ENCODE assay signal across 20 mouse cellular contexts in the genomic region with DNA sequence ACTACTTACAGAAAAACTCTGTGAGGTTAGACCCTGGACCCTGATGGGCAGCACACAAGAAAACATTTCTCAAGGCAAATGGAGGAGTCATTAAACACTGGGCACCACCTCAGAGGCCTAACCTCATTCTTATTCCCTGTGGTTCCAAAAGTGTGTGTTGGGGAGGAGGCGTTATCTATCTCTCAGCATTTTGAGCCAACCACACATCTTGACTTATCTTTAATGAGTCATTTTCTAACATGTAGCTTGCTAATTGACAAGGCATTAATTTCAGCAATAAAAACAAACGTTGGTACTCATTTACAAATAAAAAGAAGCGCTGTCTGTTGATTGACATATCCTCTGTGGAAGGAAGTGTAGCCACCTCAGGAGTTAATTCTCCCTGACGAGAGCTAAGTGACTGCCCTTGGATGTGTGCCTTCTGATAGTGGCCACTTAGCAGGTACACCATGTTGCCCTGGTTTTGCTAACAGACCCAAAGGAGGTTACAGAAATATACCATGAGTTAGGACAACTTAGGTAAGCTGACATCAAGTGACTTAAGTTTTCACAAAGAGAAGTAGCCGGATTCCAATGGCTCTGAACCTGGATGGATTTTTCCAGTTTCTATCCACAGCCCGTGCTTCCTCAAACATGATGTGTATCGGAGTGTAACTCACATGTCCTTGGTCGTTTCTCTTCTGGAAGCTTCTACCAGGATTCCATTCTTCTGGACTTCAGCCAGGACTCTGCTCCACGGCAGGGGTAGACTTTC. TPM values are rescaled to one million over a fixed set of nuclear protein-coding genes. Genes with fewer than 3 reads are reported as not detected.
DNase-seq lines count a peak whose midpoint lies in the region; ATAC-seq and TF ChIP-seq lines count a peak whose summit lies in the region.
"Had no signal": no experiment of that assay in that cellular context is flagged by ENCODE, and none has a peak within 500 bp of the region (broad histone marks: within the 10 kb centered on the region; RNA-seq: fewer than 3 reads in every experiment).

No protein-coding gene starts in this region.

- H3K27ac ChIP-seq in hindbrain, postnatal 0 days: no peak overlapping the region
- no peak overlapping the region for H3K27ac ChIP-seq in hindbrain, embryonic 14.5 days
- H3K27ac ChIP-seq in lung, embryonic 16.5 days (ENCODE audit: low read length): peak overlapping the region; percentile 45
- H3K27ac ChIP-seq in embryonic facial prominence, embryonic 15.5 days (replicated peaks): no peak overlapping the region
- no peak overlapping the region for H3K27ac ChIP-seq in stomach, embryonic 14.5 days (ENCODE audit: low read length)
- H3K27ac ChIP-seq: forebrain, embryonic 10.5 days; limb, embryonic 12.5 days; liver, embryonic 12.5 days; macrophage; midbrain, embryonic 12.5 days; neural tube, embryonic 13.5 days had no signal

- no peaks in the 10 kb centered on the region for H3K36me3 ChIP-seq in hindbrain, postnatal 0 days (ENCODE audit: insufficient read depth, low read length)
- no peaks in the 10 kb centered on the region for H3K36me3 ChIP-seq in hindbrain, embryonic 14.5 days (replicated peaks; ENCODE audit: control insufficient read depth, insufficient read depth)
- no peaks in the 10 kb centered on the region for H3K36me3 ChIP-seq in lung, embryonic 16.5 days (ENCODE audit: control insufficient read depth, insufficient read depth, low read length)
- H3K36me3 ChIP-seq in embryonic facial prominence, embryonic 15.5 days: no peaks in the 10 kb centered on the region
- no peaks in the 10 kb centered on the region for H3K36me3 ChIP-seq in stomach, embryonic 14.5 days (ENCODE audit: control insufficient read depth, insufficient read depth, low read length)
- H3K36me3 ChIP-seq: forebrain, embryonic 10.5 days; limb, embryonic 12.5 days; liver, embryonic 12.5 days; midbrain, embryonic 12.5 days; neural tube, embryonic 13.5 days had no signal

- TF ChIP-seq CTCF in hindbrain, postnatal 0 days (IDR thresholded peaks at IDR 0.05; ENCODE audit: low read depth): no peak

- no peak overlapping the region for H3K9ac ChIP-seq in hindbrain, postnatal 0 days (replicated peaks; ENCODE audit: low read length)
- no peak overlapping the region for H3K9ac ChIP-seq in hindbrain, embryonic 14.5 days
- H3K9ac ChIP-seq in lung, embryonic 16.5 days (ENCODE audit: low read length): 0 out of 2 replicates have a peak overlapping the region, but pooled peaks have one; percentile 4
- H3K9ac ChIP-seq in embryonic facial prominence, embryonic 15.5 days: no peak overlapping the region
- H3K9ac ChIP-seq in stomach, embryonic 14.5 days (replicated peaks; ENCODE audit: low read depth, low read length): no peak overlapping the region
- H3K9ac ChIP-seq: limb, embryonic 12.5 days; liver, embryonic 12.5 days; midbrain, embryonic 12.5 days; neural tube, embryonic 13.5 days had no signal

- 55% methylated on average over 9 of the region's 9 CpGs for WGBS in hindbrain, postnatal 0 days
- WGBS in hindbrain, embryonic 14.5 days: 68% methylated on average over 9 of the region's 9 CpGs
- WGBS in lung, embryonic 16.5 days: 47% methylated on average over 9 of the region's 9 CpGs
- 49% methylated on average over 9 of the region's 9 CpGs for WGBS in embryonic facial prominence, embryonic 15.5 days
- 56% methylated on average over 9 of the region's 9 CpGs for WGBS in stomach, embryonic 14.5 days

- H3K4me1 ChIP-seq in hindbrain, postnatal 0 days (ENCODE audit: insufficient read depth, low read length): no peaks in the 10 kb centered on the region
- peaks cover 12% of the 10 kb centered on the region for H3K4me1 ChIP-seq in hindbrain, embryonic 14.5 days (replicated peaks; ENCODE audit: control insufficient read depth, insufficient read depth, low read length)
- peaks cover 10% of the 10 kb centered on the region; the same call in 1 of the 2 replicates for H3K4me1 ChIP-seq in lung, embryonic 16.5 days (replicated peaks; ENCODE audit: control insufficient read depth, insufficient read depth, low read length)
- no peaks in the 10 kb centered on the region; the same call in 1 of the 2 replicates for H3K4me1 ChIP-seq in embryonic facial prominence, embryonic 15.5 days
- no peaks in the 10 kb centered on the region for H3K4me1 ChIP-seq in stomach, embryonic 14.5 days (ENCODE audit: control insufficient read depth, insufficient read depth, low read length)
- H3K4me1 ChIP-seq: limb, embryonic 12.5 days; liver, embryonic 12.5 days had no signal

- H3K4me2 ChIP-seq in hindbrain, postnatal 0 days (ENCODE audit: low read depth, low read length): no peak overlapping the region
- no peak overlapping the region for H3K4me2 ChIP-seq in hindbrain, embryonic 14.5 days (replicated peaks)
- H3K4me2 ChIP-seq in lung, embryonic 16.5 days (ENCODE audit: low read depth, low read length): peak overlapping the region; percentile 18; the same call in 1 of the 2 replicates
- 0 out of 2 replicates have a peak overlapping the region, but pooled peaks have one; percentile 4 for H3K4me2 ChIP-seq in embryonic facial prominence, embryonic 15.5 days (replicated peaks)
- 0 out of 2 replicates have a peak overlapping the region, but pooled peaks have one; percentile 3 for H3K4me2 ChIP-seq in stomach, embryonic 14.5 days (replicated peaks; ENCODE audit: low read depth, low read length)
- H3K4me2 ChIP-seq: limb, embryonic 12.5 days; liver, embryonic 12.5 days; midbrain, embryonic 12.5 days; neural tube, embryonic 13.5 days had no signal

- no peaks in the 10 kb centered on the region for H3K27me3 ChIP-seq in hindbrain, postnatal 0 days (ENCODE audit: insufficient read depth, low read length)
- H3K27me3 ChIP-seq in hindbrain, embryonic 14.5 days (ENCODE audit: control insufficient read depth, insufficient read depth, low read length): no peaks in the 10 kb centered on the region
- no peaks in the 10 kb centered on the region for H3K27me3 ChIP-seq in lung, embryonic 16.5 days (ENCODE audit: control insufficient read depth, insufficient read depth, low read depth, low read length)
- H3K27me3 ChIP-seq in embryonic facial prominence, embryonic 15.5 days: no peaks in the 10 kb centered on the region
- no peaks in the 10 kb centered on the region for H3K27me3 ChIP-seq in stomach, embryonic 14.5 days (ENCODE audit: control insufficient read depth, insufficient read depth, low read length)
- H3K27me3 ChIP-seq: limb, embryonic 12.5 days; liver, embryonic 12.5 days; midbrain, embryonic 12.5 days; neural tube, embryonic 13.5 days had no signal

- no peak overlapping the region for H3K4me3 ChIP-seq in hindbrain, postnatal 0 days (ENCODE audit: low read length)
- no peak overlapping the region for H3K4me3 ChIP-seq in hindbrain, embryonic 14.5 days (replicated peaks; ENCODE audit: low read length)
- 0 out of 2 replicates have a peak overlapping the region, but pooled peaks have one; percentile 3 for H3K4me3 ChIP-seq in lung, embryonic 16.5 days (ENCODE audit: low read length)
- H3K4me3 ChIP-seq in embryonic facial prominence, embryonic 15.5 days (replicated peaks): no peak overlapping the region
- no peak overlapping the region for H3K4me3 ChIP-seq in stomach, embryonic 14.5 days (ENCODE audit: low read depth, low read length)
- H3K4me3 ChIP-seq: forebrain, embryonic 10.5 days; limb, embryonic 12.5 days; liver, embryonic 12.5 days; midbrain, embryonic 12.5 days; neural tube, embryonic 13.5 days had no signal

- no peak for ATAC-seq in hindbrain, postnatal 0 days
- ATAC-seq in hindbrain, embryonic 14.5 days (ENCODE audit: low FRiP score): no peak
- ATAC-seq in lung, embryonic 16.5 days (ENCODE audit: low read depth): peak; percentile 53; the same call in 1 of the 2 replicates
- ATAC-seq in embryonic facial prominence, embryonic 15.5 days (ENCODE audit: insufficient number of reproducible peaks, low FRiP score, low TSS enrichment, low read depth): no peak
- ATAC-seq in stomach, embryonic 14.5 days (ENCODE audit: insufficient number of reproducible peaks, insufficient read depth, low FRiP score, low read depth): no peak
- ATAC-seq: activated CD4-positive, CD25-positive, alpha-beta regulatory T cell, adult 4 months; hindbrain, embryonic 16.5 days; liver, embryonic 12.5 days had no signal

- no peaks in the 10 kb centered on the region for H3K9me3 ChIP-seq in hindbrain, postnatal 0 days (ENCODE audit: low read length)
- no peaks in the 10 kb centered on the region for H3K9me3 ChIP-seq in hindbrain, embryonic 14.5 days (ENCODE audit: control insufficient read depth, low read length)
- no peaks in the 10 kb centered on the region for H3K9me3 ChIP-seq in lung, embryonic 16.5 days (ENCODE audit: control insufficient read depth, low read length)
- H3K9me3 ChIP-seq in embryonic facial prominence, embryonic 15.5 days (replicated peaks): no peaks in the 10 kb centered on the region
- no peaks in the 10 kb centered on the region for H3K9me3 ChIP-seq in stomach, embryonic 14.5 days (ENCODE audit: control insufficient read depth, low read depth, low read length)
- H3K9me3 ChIP-seq: forebrain, embryonic 10.5 days; limb, embryonic 12.5 days; liver, embryonic 12.5 days; neural tube, embryonic 13.5 days had no signal

- DNase-seq in hindbrain, postnatal 0 days (ENCODE audit: low spot score): peak; percentile 40
- no peak for DNase-seq in hindbrain, embryonic 14.5 days (ENCODE audit: low spot score)
- DNase-seq in lung, adult 18-20 months: no peak
- no peak for DNase-seq in layer of hippocampus, postnatal 14 days (ENCODE audit: low spot score in 2 of 2)
- DNase-seq: adrenal gland, postnatal 14 days; cerebellum, adult 11 months; kidney, adult 2 months; layer of hippocampus, adult 9-11 months; thymus, postnatal 36 days had no signal

RNA-seq across cellular contexts. Expression of a gene that starts 29.9 kb away (rescaled TPM):
- total RNA-seq in hindbrain, postnatal 0 days (2014; rRNA removed): 54.2 and 54.5 TPM in 2 replicates
- polyA plus RNA-seq in hindbrain, postnatal 0 days (2015; fragmentation: Nextera tagmentation; extraction: Ambion mirVana): 8.7 and 9.9 TPM in 2 replicates
- 15.5 and 16.3 TPM in 2 replicates for polyA plus RNA-seq in hindbrain, embryonic 14.5 days (2014; fragmentation: Nextera tagmentation; extraction: Ambion mirVana)
- 5.8 and 6.3 TPM in 2 replicates for polyA plus RNA-seq in lung, embryonic 16.5 days (2015; fragmentation: Nextera tagmentation; extraction: Ambion mirVana)
- 2.3 and 2.5 TPM in 2 replicates for polyA plus RNA-seq in embryonic facial prominence, embryonic 15.5 days (2015; fragmentation: Nextera tagmentation; extraction: Ambion mirVana)
- 2.0 and 2.3 TPM in 2 replicates for polyA plus RNA-seq in stomach, embryonic 14.5 days (2014; fragmentation: Nextera tagmentation; extraction: Ambion mirVana)
- total RNA-seq in layer of hippocampus, postnatal 14 days (2021): 10 to 100 TPM; 32.7 to 33.0 TPM

Comparison
In these comparisons a context has a peak if more than half of its experiments do, and no peak if none do; other contexts are left out.
1. H3K4me2 ChIP-seq: peak in lung, embryonic 16.5 days (single experiment), embryonic facial prominence, embryonic 15.5 days (single experiment) and stomach, embryonic 14.5 days (single experiment); none in hindbrain, postnatal 0 days (single experiment) and hindbrain, embryonic 14.5 days (single experiment).